In the genomic region with DNA sequence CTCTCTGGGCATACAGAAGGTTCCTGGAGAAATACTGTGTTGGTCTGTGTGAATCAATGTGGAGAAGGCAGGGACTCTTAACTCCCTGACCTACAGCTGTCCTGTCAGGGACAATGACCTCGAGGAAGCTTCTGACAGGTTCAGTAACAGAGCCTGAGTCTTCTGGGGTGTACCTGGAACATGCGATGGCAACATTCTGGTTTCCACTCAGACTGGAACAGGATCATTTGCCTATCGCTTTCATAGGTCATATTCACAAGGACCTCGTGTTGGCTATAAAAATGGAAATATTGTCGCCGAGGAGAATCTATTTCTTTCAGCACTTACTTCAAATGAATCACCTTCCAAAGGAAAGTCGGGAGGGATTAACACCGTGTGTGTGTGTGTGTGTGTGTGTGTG, we compare ENCODE assay signal across 22 mouse cellular contexts. TPM values are rescaled to one million over a fixed set of nuclear protein-coding genes. Genes with fewer than 3 reads are reported as not detected.
DNase-seq lines count a peak whose midpoint lies in the region; ATAC-seq and TF ChIP-seq lines count a peak whose summit lies in the region.
"Had no signal": no experiment of that assay in that cellular context is flagged by ENCODE, and none has a peak within 500 bp of the region (broad histone marks: within the 10 kb centered on the region; RNA-seq: fewer than 3 reads in every experiment).

No protein-coding gene starts in this region.

- peak; percentile 73 for DNase-seq in gastrocnemius, adult 18-20 months (ENCODE audit: low spot score)
- DNase-seq in gastrocnemius, adult 8-10 months (ENCODE audit: low spot score in 2 of 2) = no peak
- DNase-seq in heart, adult 2 months = no peak
- no peak for DNase-seq in heart, postnatal 36 days
- DNase-seq in heart, postnatal 4 days = no peak
- DNase-seq in skeletal muscle tissue, adult 2 months (ENCODE audit: low read depth, low spot score) = peak; percentile 73
- DNase-seq: adrenal gland, adult 8-10 months; adrenal gland, postnatal 36 days; B cell, adult 2 months; cerebellum, adult 2 months; cerebellum, postnatal 10 days; forebrain, postnatal 0 days; gastrocnemius, postnatal 10 days; kidney, adult 2 months had no signal

- H3K4me3 ChIP-seq in heart, adult 2 months = peak overlapping the region; percentile 10; the same call in 1 of the 2 replicates
- H3K4me3 ChIP-seq in heart, embryonic 15.5 days = 0 out of 2 replicates have a peak overlapping the region, but pooled peaks have one; percentile 8
- H3K4me3 ChIP-seq: embryonic facial prominence, embryonic 10.5 days; forebrain, embryonic 13.5 days; hindbrain, embryonic 15.5 days; kidney, embryonic 15.5 days had no signal

- peak overlapping the region; percentile 25; the same call in 1 of the 2 replicates for H3K4me2 ChIP-seq in heart, embryonic 15.5 days
- H3K4me2 ChIP-seq: forebrain, embryonic 13.5 days; hindbrain, embryonic 15.5 days; kidney, embryonic 15.5 days had no signal

- peak overlapping the region; percentile 53; the same call in 1 of the 2 replicates for H3K27ac ChIP-seq in heart, adult 2 months
- H3K27ac ChIP-seq in heart, embryonic 15.5 days = peak overlapping the region; percentile 31; the same call in 1 of the 2 replicates
- H3K27ac ChIP-seq: embryonic facial prominence, embryonic 10.5 days; forebrain, embryonic 13.5 days; hindbrain, embryonic 15.5 days; kidney, embryonic 15.5 days had no signal

- H3K4me1 ChIP-seq in heart, adult 2 months (ENCODE audit: control insufficient read depth, insufficient read depth, low read length) = peaks cover 7% of the 10 kb centered on the region
- peaks cover 49% of the 10 kb centered on the region for H3K4me1 ChIP-seq in heart, embryonic 15.5 days (replicated peaks)
- H3K4me1 ChIP-seq: forebrain, embryonic 13.5 days; hindbrain, embryonic 15.5 days; kidney, embryonic 15.5 days had no signal

- intact Hi-C loops in heart, adult 2 months (cut with DNase I) = loop anchor here (1.0 kb wide), 1 partner anchor 29 kb away; no protein-coding TSS in a partner anchor
- intact Hi-C loops in heart, postnatal 36 days (cut with DNase I) = no loop called here

- no peaks in the 10 kb centered on the region for H3K27me3 ChIP-seq in heart, adult 2 months (ENCODE audit: control insufficient read depth, insufficient read depth, low read length)
- H3K27me3 ChIP-seq in heart, embryonic 15.5 days = no peaks in the 10 kb centered on the region
- H3K27me3 ChIP-seq: forebrain, embryonic 13.5 days; hindbrain, embryonic 15.5 days; kidney, embryonic 15.5 days had no signal

- WGBS in heart, adult 2 months = 60% methylated on average over 8 of the region's 8 CpGs
- WGBS in heart, embryonic 15.5 days = 51% methylated on average over 8 of the region's 8 CpGs

- peaks cover 39% of the 10 kb centered on the region for H3K36me3 ChIP-seq in heart, adult 2 months (ENCODE audit: control insufficient read depth, insufficient read depth, low read length)
- H3K36me3 ChIP-seq in heart, embryonic 15.5 days = peaks cover 6% of the 10 kb centered on the region; the same call in 1 of the 2 replicates
- H3K36me3 ChIP-seq: embryonic facial prominence, embryonic 10.5 days; G1E; hindbrain, embryonic 15.5 days; kidney, embryonic 15.5 days had no signal

- H3K9ac ChIP-seq in heart, adult 2 months (ENCODE audit: low read depth, low read length) = 0 out of 2 replicates have a peak overlapping the region, but pooled peaks have one; percentile 28
- no peak overlapping the region for H3K9ac ChIP-seq in heart, embryonic 15.5 days
- H3K9ac ChIP-seq: forebrain, embryonic 13.5 days; forebrain, postnatal 0 days; hindbrain, embryonic 15.5 days; kidney, embryonic 15.5 days had no signal

- no peaks in the 10 kb centered on the region for H3K79me2 ChIP-seq in heart, adult 2 months (replicated peaks; ENCODE audit: control insufficient read depth, insufficient read depth, low read length)

- no peak for TF ChIP-seq CTCF in heart, adult 2 months (IDR thresholded peaks at IDR 0.05)

- TF ChIP-seq EP300 in heart, adult 2 months (IDR thresholded peaks at IDR 0.05; ENCODE audit: insufficient read depth, low read depth, low read length) = no peak

- ATAC-seq in heart, embryonic 15.5 days (replicated peaks; ENCODE audit: insufficient number of reproducible peaks, insufficient read depth, low FRiP score, low read depth) = no peak
- ATAC-seq: CD4-positive, CD25-positive, alpha-beta regulatory T cell, adult 4 months; forebrain, embryonic 13.5 days; forebrain, postnatal 0 days; intestine, embryonic 16.5 days had no signal

- no peak for TF ChIP-seq POLR2A in heart, adult 2 months (IDR thresholded peaks at IDR 0.05; ENCODE audit: insufficient read depth, low read depth, low read length)

- no peaks in the 10 kb centered on the region for H3K9me3 ChIP-seq in heart, embryonic 15.5 days (replicated peaks)
- H3K9me3 ChIP-seq: embryonic facial prominence, embryonic 10.5 days; forebrain, embryonic 13.5 days; G1E; hindbrain, embryonic 15.5 days; kidney, embryonic 15.5 days had no signal

RNA-seq across cellular contexts. Expression of gene Myl12a, which starts 23.2 kb away (rescaled TPM):
- total RNA-seq in gastrocnemius, adult 18-20 months (2021) = 100 to 1,000 TPM; 404 to 553 TPM
- total RNA-seq in gastrocnemius, adult 8-10 months (2022) = 100 to 1,000 TPM; 326 to 366 (median 337) TPM
- 1,000 to 10,000 TPM in 1 of 2 experiments, 100 to 1,000 TPM in 1; 822 to 1,002 TPM for total RNA-seq in heart, adult 2 months (2021)
- 617 and 695 TPM in 2 replicates for polyA plus RNA-seq in heart, adult 2 months (2012; rRNA removed)
- total RNA-seq in heart, postnatal 36 days (2021) = 1,000 to 10,000 TPM; 1,077 to 1,160 TPM
- polyA plus RNA-seq in heart, embryonic 15.5 days (2015; fragmentation: Nextera tagmentation; extraction: Ambion mirVana) = 619 and 705 TPM in 2 replicates
- 100 to 1,000 TPM; 733 to 785 TPM for total RNA-seq in heart, postnatal 4 days (2021)

RNA-seq across cellular contexts. Expression of gene Myom1, which starts 23.5 kb away (rescaled TPM):
- total RNA-seq in gastrocnemius, adult 18-20 months (2021) = 1,000 to 10,000 TPM; 1,275 to 1,360 TPM
- 1,000 to 10,000 TPM; 1,304 to 1,591 (median 1,439) TPM for total RNA-seq in gastrocnemius, adult 8-10 months (2022)
- total RNA-seq in heart, adult 2 months (2021) = 1,000 to 10,000 TPM in 1 of 2 experiments, 100 to 1,000 TPM in 1; 865 to 1,030 TPM
- polyA plus RNA-seq in heart, adult 2 months (2012; rRNA removed) = 222 and 381 TPM in 2 replicates
- 1,000 to 10,000 TPM; 1,078 to 1,194 TPM for total RNA-seq in heart, postnatal 36 days (2021)
- polyA plus RNA-seq in heart, embryonic 15.5 days (2015; fragmentation: Nextera tagmentation; extraction: Ambion mirVana) = 164 and 185 TPM in 2 replicates
- total RNA-seq in heart, postnatal 4 days (2021) = 100 to 1,000 TPM; 944 to 986 TPM

Comparison
In these comparisons a context has a peak if more than half of its experiments do, and no peak if none do; other contexts are left out.
1. DNase-seq: peak in gastrocnemius, adult 18-20 months (single experiment) and skeletal muscle tissue, adult 2 months (single experiment); none in gastrocnemius, adult 8-10 months (0 of 2), heart, adult 2 months (0 of 2), heart, postnatal 36 days (0 of 2) and heart, postnatal 4 days (single experiment).